21 mouse cellular contexts compared by ENCODE assay signal in the genomic region with DNA sequence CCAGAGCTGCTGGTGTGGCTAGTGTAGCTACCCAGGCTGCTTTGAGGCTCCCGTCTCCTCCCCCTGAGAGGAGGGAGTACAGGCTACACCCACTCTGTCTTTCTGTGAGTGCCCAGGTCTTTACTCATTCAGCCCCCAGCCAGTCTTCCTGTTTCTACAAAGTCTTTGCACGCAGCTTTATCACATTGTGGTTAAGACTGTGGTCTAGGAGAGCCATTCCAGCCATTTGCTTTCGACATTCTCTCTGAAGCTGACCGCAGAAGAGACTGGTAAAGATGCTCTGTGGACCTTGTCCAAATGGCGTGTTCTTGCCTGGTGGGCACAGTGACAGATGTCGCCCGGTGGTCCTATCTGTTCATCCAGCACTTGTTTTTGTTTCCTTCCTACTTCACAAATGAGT.
DNase-seq lines count a peak whose midpoint lies in the region; ATAC-seq lines count a peak whose summit lies in the region.
"Had no signal": no experiment of that assay in that cellular context is flagged by ENCODE, and none has a peak within 500 bp of the region (broad histone marks: within the 10 kb centered on the region; RNA-seq: fewer than 3 reads in every experiment).

No protein-coding gene starts in this region.

- peaks cover 37% of the 10 kb centered on the region for H3K4me1 ChIP-seq in midbrain, embryonic 14.5 days (ENCODE audit: control insufficient read depth, insufficient read depth, low read length)

- no peak overlapping the region for H3K4me3 ChIP-seq in midbrain, embryonic 14.5 days (replicated peaks; ENCODE audit: low read depth, low read length)
- H3K4me3 ChIP-seq: embryonic facial prominence, embryonic 13.5 days; gastrocnemius, adult 2 months; hindbrain, embryonic 13.5 days; lung, embryonic 15.5 days; neural tube, embryonic 13.5 days had no signal

- peak; percentile 65 to 69 for DNase-seq in cerebellum, postnatal 10 days
- DNase-seq in cerebellum, adult 9-10 months, result no peak
- peak; percentile 45 for DNase-seq in left cerebral cortex, postnatal 4 days
- DNase-seq in left cerebral cortex, postnatal 36 days (ENCODE audit: low spot score in 2 of 2), result no peak
- no peak for DNase-seq in midbrain, embryonic 14.5 days
- no peak for DNase-seq in right cerebral cortex, postnatal 14 days
- DNase-seq: cerebellum, adult 2 months; gastrocnemius, adult 2 months; heart, postnatal 10 days; kidney, adult 8-10 months; kidney, postnatal 36 days; lung, postnatal 4 days had no signal

- peak; percentile 84 for ATAC-seq in common myeloid progenitor, adult 5-6 weeks (replicated peaks; ENCODE audit: low read depth, poor library complexity, severe bottlenecking)
- ATAC-seq in midbrain, embryonic 14.5 days (ENCODE audit: low FRiP score, low TSS enrichment), result no peak

- H3K36me3 ChIP-seq in midbrain, embryonic 14.5 days (ENCODE audit: control insufficient read depth, insufficient read depth, low read length), result no peaks in the 10 kb centered on the region
- H3K36me3 ChIP-seq: embryonic facial prominence, embryonic 13.5 days; G1E; hindbrain, embryonic 13.5 days; lung, embryonic 15.5 days; neural tube, embryonic 13.5 days had no signal

- H3K9me3 ChIP-seq in midbrain, embryonic 14.5 days (ENCODE audit: control insufficient read depth, low read length), result no peaks in the 10 kb centered on the region
- H3K9me3 ChIP-seq: embryonic facial prominence, embryonic 13.5 days; G1E; hindbrain, embryonic 13.5 days; lung, embryonic 15.5 days; neural tube, embryonic 13.5 days had no signal

- no peak overlapping the region for H3K9ac ChIP-seq in midbrain, embryonic 14.5 days (replicated peaks; ENCODE audit: low read length)
- H3K9ac ChIP-seq: embryonic facial prominence, embryonic 13.5 days; hindbrain, embryonic 13.5 days; liver, embryonic 14.5 days; lung, embryonic 15.5 days; neural tube, embryonic 13.5 days had no signal

- no peak overlapping the region for H3K4me2 ChIP-seq in midbrain, embryonic 14.5 days (ENCODE audit: low read length)
- H3K4me2 ChIP-seq: embryonic facial prominence, embryonic 13.5 days; heart, embryonic 11.5 days; hindbrain, embryonic 13.5 days; lung, embryonic 15.5 days; midbrain, embryonic 11.5 days; neural tube, embryonic 13.5 days had no signal

- 82% methylated on average over 7 of the region's 7 CpGs for WGBS in midbrain, embryonic 14.5 days

- intact Hi-C loops in left cerebral cortex, postnatal 4 days (cut with DNase I), result no loop called here
- intact Hi-C loops in left cerebral cortex, postnatal 36 days (cut with DNase I), result no loop called here

- no peak overlapping the region for H3K27ac ChIP-seq in midbrain, embryonic 14.5 days (replicated peaks; ENCODE audit: low read depth, low read length)
- H3K27ac ChIP-seq: embryonic facial prominence, embryonic 13.5 days; gastrocnemius, adult 2 months; hindbrain, embryonic 13.5 days; liver, embryonic 14.5 days; lung, embryonic 15.5 days; neural tube, embryonic 13.5 days had no signal

- H3K27me3 ChIP-seq in midbrain, embryonic 14.5 days (ENCODE audit: control insufficient read depth, insufficient read depth, low read length), result 0 out of 2 replicates have a peak, but pooled peaks cover 4% of the 10 kb centered on the region
- H3K27me3 ChIP-seq: embryonic facial prominence, embryonic 13.5 days; lung, embryonic 15.5 days had no signal

Comparison
In these comparisons a context has a peak if more than half of its experiments do, and no peak if none do; other contexts are left out.
1. DNase-seq: peak in cerebellum, postnatal 10 days (2 of 2) and left cerebral cortex, postnatal 4 days (single experiment); none in cerebellum, adult 9-10 months (single experiment), left cerebral cortex, postnatal 36 days (0 of 2), midbrain, embryonic 14.5 days (single experiment) and right cerebral cortex, postnatal 14 days (single experiment).